Mouse (Mus musculus) cerebellum, adult (tissue): ENCODE results near the gene Dhrs1.

Source experiments
- ATAC-seq: cut with Nextera tagmentation; 2 replicates; pipeline ENCODE4 v1.9.2; 2017; ENCODE audit warnings: mild to moderate bottlenecking, moderate library complexity, mixed read lengths; ENCODE audit not compliant: insufficient number of reproducible peaks, low FRiP score, low TSS enrichment

Gene Dhrs1

GRCm38 (mm10) chr14:55723433-55723832 is 22.1 kb downstream of the Dhrs1 start:
- ATAC-seq = no peak

- no peak for ATAC-seq
Observed at GRCm38 (mm10) chr14:55722438-55722945, 23.0 kb downstream of the Dhrs1 start.

GRCm38 (mm10) chr14:55721700-55722437 is 23.6 kb downstream of the Dhrs1 start, which contains the start of gene Rabggta:
TSS of gene Rabggta (minus strand) at chr14:55722263.
- ATAC-seq = peak; percentile 90

- no peak for ATAC-seq
Observed at GRCm38 (mm10) chr14:55721076-55721475, 24.4 kb downstream of the Dhrs1 start.

GRCm38 (mm10) chr14:55720666-55721065 is 24.8 kb downstream of the Dhrs1 start:
- no peak for ATAC-seq

- ATAC-seq = no peak
Observed at GRCm38 (mm10) chr14:55719737-55720136, 25.8 kb downstream of the Dhrs1 start.

GRCm38 (mm10) chr14:55716884-55717283 is 28.6 kb downstream of the Dhrs1 start:
- no peak for ATAC-seq

- no peak for ATAC-seq
Observed at GRCm38 (mm10) chr14:55716271-55716670, 29.2 kb downstream of the Dhrs1 start.

GRCm38 (mm10) chr14:55714893-55715292 is 30.6 kb downstream of the Dhrs1 start:
- no peak for ATAC-seq

- ATAC-seq = no peak
Observed at GRCm38 (mm10) chr14:55713729-55714122, 31.8 kb downstream of the Dhrs1 start, which contains the start of gene Tgm1. TSS of gene Tgm1 (minus strand) at chr14:55713926.

GRCm38 (mm10) chr14:55713007-55713728 is 32.3 kb downstream of the Dhrs1 start:
- no peak for ATAC-seq

- no peak for ATAC-seq
Observed at GRCm38 (mm10) chr14:55711786-55712185, 33.7 kb downstream of the Dhrs1 start.

GRCm38 (mm10) chr14:55709509-55709908 is 36.0 kb downstream of the Dhrs1 start:
- ATAC-seq = no peak

- no peak for ATAC-seq
Observed at GRCm38 (mm10) chr14:55707397-55707796, 38.1 kb downstream of the Dhrs1 start.

GRCm38 (mm10) chr14:55706051-55706600 is 39.4 kb downstream of the Dhrs1 start:
- no peak for ATAC-seq

- ATAC-seq = no peak
Observed at GRCm38 (mm10) chr14:55702761-55703160, 42.7 kb downstream of the Dhrs1 start.

GRCm38 (mm10) chr14:55701131-55701530 is 44.4 kb downstream of the Dhrs1 start:
- ATAC-seq = no peak

GRCm38 (mm10) chr14:55697226-55697625 is 48.3 kb downstream of the Dhrs1 start:
- ATAC-seq = no peak

- ATAC-seq = no peak
Observed at GRCm38 (mm10) chr14:55689433-55689832, 56.1 kb downstream of the Dhrs1 start.
